Mouse (Mus musculus) intestine, embryonic 16.5 days (tissue): ENCODE measurements around the gene Pp2d1. TPM values are rescaled to one million over a fixed set of nuclear protein-coding genes. Genes with fewer than 3 reads are reported as not detected.

Source experiments
- ATAC-seq: fragments of 200-750 bp; cut with Nextera tagmentation; 2 replicates; pipeline ENCODE4 v1.8.0; 2017; ENCODE audit warnings: moderate TSS enrichment, moderate library complexity
- H3K27ac ChIP-seq: fragments of 300-500 bp; sonication (generic); 2 replicates; pipeline ENCODE4 v1.5.1; 2014; ENCODE audit warnings: mild to moderate bottlenecking, low read length
- H3K27me3 ChIP-seq: fragments of 300-500 bp; sonication (generic); replicated peaks from 2 replicates; pipeline ENCODE4 v1.6.1; 2014; ENCODE audit warnings: low read length, control low read depth, mixed read lengths; ENCODE audit not compliant: control insufficient read depth, insufficient read depth
- H3K36me3 ChIP-seq: fragments of 300-500 bp; sonication (generic); 2 replicates; pipeline ENCODE4 v1.6.1; 2014; ENCODE audit warnings: low read length, control low read depth; ENCODE audit not compliant: control insufficient read depth, insufficient read depth
- H3K4me1 ChIP-seq: fragments of 300-500 bp; sonication (generic); 2 replicates; pipeline ENCODE4 v1.6.1; 2014; ENCODE audit warnings: low read length, control low read depth, mixed read lengths; ENCODE audit not compliant: control insufficient read depth, insufficient read depth
- H3K4me2 ChIP-seq: fragments of 300-500 bp; sonication (generic); 2 replicates; pipeline ENCODE4 v1.6.1; 2014; ENCODE audit warnings: low read depth, low read length, control low read depth
- H3K4me3 ChIP-seq: fragments of 300-500 bp; sonication (generic); 2 replicates; pipeline ENCODE4 v1.5.1; 2014; ENCODE audit warnings: mild to moderate bottlenecking, low read length
- H3K9ac ChIP-seq: fragments of 300-500 bp; sonication (generic); 2 replicates; pipeline ENCODE4 v1.6.1; 2014; ENCODE audit warnings: low read depth, low read length
- H3K9me3 ChIP-seq: fragments of 300-500 bp; sonication (generic); 2 replicates; pipeline ENCODE4 v1.6.1; 2016; ENCODE audit warnings: low read length, control low read depth; ENCODE audit not compliant: control insufficient read depth
- WGBS: fragments of 180-500 bp; shearing (Covaris S2); extraction: QIAGEN DNeasy Blood & Tissue Kit; methylation state at CpG from one replicate; pipeline ENCODE4 v1.1.7; 2014; 5-methylcytosine and 5-hydroxymethylcytosine counted together
- polyA plus RNA-seq: library from polyadenylated mRNA; unstranded; fragments of >200 nt; fragmentation: Nextera tagmentation; extraction: Ambion mirVana; gene quantifications from 2 replicates; pipeline ENCODE4 v1.2.1, GENCODE M21; 2015

Gene Pp2d1
- polyA plus RNA-seq, 1 experiment from 2014 or later: 0.16 TPM

- Histone ChIP-seq H3K4me2 (peak overlapping the region; percentile 68), H3K9me3 (no peaks in the 10 kb centered on the region), H3K36me3 (no peaks in the 10 kb centered on the region), H3K9ac (peak overlapping the region; percentile 59; the same call in 1 of the 2 replicates), H3K27ac (no peak overlapping the region), H3K4me3 (peak overlapping the region; percentile 53), H3K4me1 (peaks cover 2% of the 10 kb centered on the region; the same call in 1 of the 2 replicates), H3K27me3 (no peaks in the 10 kb centered on the region)
- WGBS: 12% methylated on average over 8 of the region's 9 CpGs
- ATAC-seq: no peak; the same call in 1 of the 2 replicates
These were observed 75.8 kb downstream of the Pp2d1 start for GRCm38 (mm10) chr17:53463496-53463840.

GRCm38 (mm10) chr17:53462603-53463495 lies 76.4 kb downstream of the Pp2d1 start, which contains the start of gene Efhb:
Gene Efhb, minus strand, starts transcription at chr17:53463321.
- Histone ChIP-seq H3K36me3 (no peaks in the 10 kb centered on the region), H3K4me1 (peaks cover 2% of the 10 kb centered on the region; the same call in 1 of the 2 replicates), H3K9me3 (no peaks in the 10 kb centered on the region), H3K27me3 (no peaks in the 10 kb centered on the region), H3K4me3 (peak within 1 kb of the TSS; percentile 53), H3K27ac (peak within 1 kb of the TSS; percentile 23; the same call in 1 of the 2 replicates), H3K9ac (peak within 1 kb of the TSS; percentile 59; the same call in 1 of the 2 replicates), H3K4me2 (peak within 1 kb of the TSS; percentile 68)
- 22% methylated on average over 26 of the region's 26 CpGs for WGBS
- ATAC-seq: peak; percentile 98

Other genes with a start within 250 kb of the Pp2d1 start
- gene Efhb, start 76.1 kb downstream of the Pp2d1 start, polyA plus RNA-seq: 0.33 and 0.38 TPM in 2 replicates
- 61.0 and 63.8 TPM in 2 replicates for gene Rab5a, start 60.2 kb downstream of the Pp2d1 start, polyA plus RNA-seq
- gene Kat2b, start 27.4 kb upstream of the Pp2d1 start, polyA plus RNA-seq: 3.9 and 4.1 TPM in 2 replicates
- gene Sgo1, start 149.9 kb upstream of the Pp2d1 start, polyA plus RNA-seq: 20.2 and 24.7 TPM in 2 replicates